Mouse (Mus musculus) heart, postnatal 0 days (tissue): ENCODE results near the gene Olfr718-ps1. TPM values are rescaled to one million over a fixed set of nuclear protein-coding genes. Genes with fewer than 3 reads are reported as not detected.
"Not testable (repeated sequence)": the region's sequence is repeated elsewhere in the genome, so short reads cannot be mapped to it uniquely, and the experiment has no call there.

Experiments
- ATAC-seq: fragments of 200-750 bp; cut with Nextera tagmentation; 2 replicates; pipeline ENCODE4 v1.8.0; 2017; ENCODE audit warnings: low read depth, moderate number of reproducible peaks, moderate library complexity; ENCODE audit not compliant: insufficient read depth
- DNase-seq: peaks from one replicate; pipeline ENCODE4 v3.0.0-alpha.2; 2016; ENCODE audit warnings: low spot score
- H3K27ac ChIP-seq: fragments of 300-500 bp; sonication (generic); 2 replicates; pipeline ENCODE4 v1.5.1; 2014; ENCODE audit warnings: low read depth, mild to moderate bottlenecking
- H3K27me3 ChIP-seq: fragments of 300-500 bp; sonication (generic); 2 replicates; pipeline ENCODE4 v1.6.1; 2014; ENCODE audit warnings: low read length, mixed read lengths; ENCODE audit not compliant: control insufficient read depth, insufficient read depth
- H3K36me3 ChIP-seq: fragments of 300-500 bp; sonication (generic); replicated peaks from 2 replicates; pipeline ENCODE4 v1.6.1; 2014; ENCODE audit warnings: low read length, mixed read lengths; ENCODE audit not compliant: control insufficient read depth, insufficient read depth
- H3K4me1 ChIP-seq: fragments of 300-500 bp; sonication (generic); 2 replicates; pipeline ENCODE4 v1.6.1; 2014; ENCODE audit warnings: antibody characterized with exemption; ENCODE audit not compliant: control insufficient read depth, insufficient read depth
- H3K4me2 ChIP-seq: fragments of 300-500 bp; sonication (generic); 2 replicates; pipeline ENCODE4 v1.6.1; 2014; ENCODE audit warnings: low read depth, mild to moderate bottlenecking, low read length, moderate library complexity
- H3K4me3 ChIP-seq: fragments of 300-500 bp; sonication (generic); 2 replicates; pipeline ENCODE4 v1.5.1; 2014; ENCODE audit warnings: low read depth, low read length
- H3K9ac ChIP-seq: fragments of 300-500 bp; sonication (generic); replicated peaks from 2 replicates; pipeline ENCODE4 v1.6.1; 2014; ENCODE audit warnings: low read depth, low read length, mixed read lengths
- H3K9me3 ChIP-seq: fragments of 300-500 bp; sonication (generic); replicated peaks from 2 replicates; pipeline ENCODE4 v1.6.1; 2016; ENCODE audit warnings: low read length; ENCODE audit not compliant: control insufficient read depth
- CTCF ChIP-seq: IDR thresholded peaks from 2 replicates; pipeline ENCODE4 v1.5.1; 2016; ENCODE audit warnings: antibody characterized with exemption, control low read depth, low read depth
- EP300 ChIP-seq: IDR thresholded peaks from 2 replicates; pipeline ENCODE4 v1.6.1; 2016; ENCODE audit warnings: antibody characterized with exemption, low read depth
- WGBS: fragments of 180-500 bp; shearing (Covaris S2); extraction: QIAGEN DNeasy Blood & Tissue Kit; methylation state at CpG from one replicate; pipeline ENCODE4 v1.1.7; 2014; 5-methylcytosine and 5-hydroxymethylcytosine counted together
- polyA plus RNA-seq: library from polyadenylated mRNA; unstranded; fragments of >200 nt; fragmentation: Nextera tagmentation; extraction: Ambion mirVana; gene quantifications from 2 replicates; pipeline ENCODE4 v1.2.1, GENCODE M21; 2015
- total RNA-seq: library from RNA; depleted of rRNA; stranded (reverse); fragments of >200 nt; gene quantifications from 2 replicates; pipeline ENCODE4 v1.2.3, GENCODE M21; 2014; ENCODE audit warnings: low replicate concordance; rRNA removed

Olfr718-ps1 gene
- not detected in 2 replicates for total RNA-seq
- polyA plus RNA-seq: 0.03 TPM in 1 of 2 replicates, not detected in the other

DNA sequence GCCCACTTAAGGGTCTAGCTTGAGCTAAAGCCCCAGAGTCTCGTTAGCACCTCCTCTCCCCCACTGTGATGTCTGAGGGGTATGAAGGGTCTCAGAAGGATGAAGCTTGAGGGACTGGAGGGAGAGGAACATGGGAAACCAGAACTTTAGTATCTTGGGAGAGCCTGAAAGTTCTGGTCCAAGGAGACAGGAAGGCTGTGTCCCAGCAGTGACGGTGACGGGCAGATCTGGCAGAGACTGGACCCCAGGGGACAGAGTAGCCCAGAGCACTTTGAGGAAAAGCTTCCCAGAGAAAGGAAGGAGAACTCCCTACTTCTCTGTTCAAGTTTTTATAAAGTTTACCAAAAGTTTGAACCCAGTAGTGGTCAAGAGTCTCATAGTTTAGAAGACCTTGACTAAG, at the start of gene Olfr718-ps1:
TSS of gene Olfr718-ps1 (minus strand) at position 101 of the 400 bp plus-strand sequence.
- WGBS: 48% methylated on average over 3 of the region's 3 CpGs
- DNase-seq: no peak

DNA sequence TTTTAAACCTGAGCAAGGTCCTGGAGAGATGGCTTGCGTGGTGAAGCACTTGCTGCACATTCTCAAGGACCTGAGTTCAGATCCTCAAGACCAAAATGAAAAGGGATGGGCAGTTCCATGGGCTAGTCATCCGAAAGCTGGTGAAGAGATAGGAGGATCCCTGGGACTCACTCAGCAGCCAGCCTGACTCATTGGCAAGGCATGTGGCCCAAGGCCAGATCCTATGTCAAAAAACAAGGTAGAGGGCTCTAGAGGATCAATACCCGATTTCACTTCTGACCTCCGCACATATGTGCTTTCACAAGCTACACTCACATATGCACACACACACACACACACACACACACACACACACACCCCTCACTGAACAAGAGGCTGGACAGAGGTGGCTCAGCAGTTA, 49.1 kb upstream of the Olfr718-ps1 start:
- 72% methylated on average over 4 of the region's 4 CpGs for WGBS
- DNase-seq: no peak
- TF ChIP-seq EP300 (no peak), CTCF (no peak)

More for the DNA sequence above, at the start of gene Olfr718-ps1:
- no peak for ATAC-seq
- TF ChIP-seq CTCF: no peak
- TF ChIP-seq EP300: no peak
- Histone ChIP-seq H3K9me3 (no peaks in the 10 kb centered on the region), H3K27me3 (no peaks in the 10 kb centered on the region), H3K27ac (no peak within 1 kb of the TSS), H3K36me3 (no peaks in the 10 kb centered on the region), H3K4me2 (no peak within 1 kb of the TSS), H3K9ac (no peak within 1 kb of the TSS), H3K4me1 (no peaks in the 10 kb centered on the region), H3K4me3 (no peak within 1 kb of the TSS)

DNA sequence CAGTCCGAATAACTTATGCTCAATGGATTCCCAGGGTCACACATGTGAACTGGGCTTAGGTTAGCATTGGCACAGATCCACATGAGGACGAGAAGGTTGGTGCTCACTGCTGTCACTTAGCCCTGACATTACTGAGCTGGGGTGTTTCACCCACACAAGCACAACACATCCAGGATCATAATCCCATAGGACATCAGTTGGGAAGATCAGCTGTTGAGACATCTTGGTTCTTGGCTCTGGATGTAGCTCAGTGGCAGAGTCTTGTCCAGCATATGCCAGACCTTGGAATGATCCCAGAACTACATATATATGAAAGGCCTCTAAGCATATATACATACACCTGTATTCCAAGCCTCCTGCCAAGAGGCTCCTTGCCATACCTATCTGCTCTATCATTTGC, 47.8 kb upstream of the Olfr718-ps1 start:
- Histone ChIP-seq H3K36me3 (no peaks in the 10 kb centered on the region), H3K9me3 (no peaks in the 10 kb centered on the region), H3K4me2 (no peak overlapping the region), H3K9ac (no peak overlapping the region), H3K4me1 (no peaks in the 10 kb centered on the region), H3K27ac (no peak overlapping the region), H3K27me3 (0 out of 2 replicates have a peak, but pooled peaks cover 5% of the 10 kb centered on the region), H3K4me3 (no peak overlapping the region)
- no peak for DNase-seq
- no peak for ATAC-seq
- WGBS: 57% methylated on average over 2 of the region's 2 CpGs
- TF ChIP-seq CTCF (no peak), EP300 (no peak)

More for the DNA sequence above, 49.1 kb upstream of the Olfr718-ps1 start:
- no peak for ATAC-seq
- Histone ChIP-seq H3K9me3 (no peaks in the 10 kb centered on the region), H3K27ac (no peak overlapping the region), H3K9ac (no peak overlapping the region), H3K4me1 (no peaks in the 10 kb centered on the region), H3K4me3 (no peak overlapping the region), H3K27me3 (0 out of 2 replicates have a peak, but pooled peaks cover 5% of the 10 kb centered on the region), H3K4me2 (no peak overlapping the region), H3K36me3 (no peaks in the 10 kb centered on the region)

DNA sequence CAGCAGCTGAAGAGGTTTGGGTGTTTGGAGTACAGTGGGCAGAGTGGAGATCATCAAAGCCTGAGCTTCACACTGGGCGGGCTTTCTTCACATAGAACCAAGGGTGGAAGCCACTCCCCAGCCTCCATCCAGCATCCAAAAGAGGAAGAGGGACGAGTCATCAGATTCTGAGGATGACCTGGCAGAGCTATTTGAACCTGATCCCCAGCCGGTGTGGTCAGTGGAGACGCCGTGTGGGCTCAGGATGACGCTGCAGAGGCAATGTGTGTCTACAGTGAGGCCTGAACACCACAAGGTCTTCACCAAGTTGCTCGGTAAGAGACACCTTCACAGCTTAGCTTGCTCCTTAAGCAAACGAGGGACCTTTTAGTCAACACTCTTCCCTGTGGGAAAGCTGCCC, 47.4 kb upstream of the Olfr718-ps1 start:
- not testable (repeated sequence) for H3K9me3 ChIP-seq, H3K27me3 ChIP-seq, H3K4me1 ChIP-seq, H3K9ac ChIP-seq, ATAC-seq, H3K4me2 ChIP-seq, H3K36me3 ChIP-seq, H3K4me3 ChIP-seq, DNase-seq, H3K27ac ChIP-seq
- WGBS: 51% methylated on average over 8 of the region's 8 CpGs

DNA sequence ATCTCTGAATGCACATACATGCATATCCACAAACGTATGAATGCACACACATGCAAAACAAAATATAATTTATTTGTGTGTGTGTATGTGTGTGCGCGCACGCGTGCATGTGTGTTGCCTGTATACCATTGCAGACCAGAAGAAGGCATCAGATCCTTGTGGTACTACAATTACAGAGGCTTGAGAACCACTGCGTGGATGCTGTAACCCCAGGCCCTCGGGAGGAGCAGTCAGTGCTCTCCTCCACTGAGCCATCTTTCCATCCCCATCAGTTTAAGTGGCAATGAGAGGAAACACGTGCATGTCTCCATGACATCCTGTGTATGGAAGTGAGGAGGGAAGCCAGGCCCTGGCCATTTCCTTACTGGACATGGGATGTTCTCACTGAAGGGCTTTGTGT, 45.4 kb upstream of the Olfr718-ps1 start:
- Histone ChIP-seq H3K4me1 (no peaks in the 10 kb centered on the region), H3K4me2 (no peak overlapping the region), H3K4me3 (no peak overlapping the region), H3K9me3 (no peaks in the 10 kb centered on the region), H3K27ac (no peak overlapping the region), H3K27me3 (0 out of 2 replicates have a peak, but pooled peaks cover 5% of the 10 kb centered on the region), H3K9ac (no peak overlapping the region), H3K36me3 (no peaks in the 10 kb centered on the region)
- ATAC-seq: no peak
- DNase-seq: no peak
- 82% methylated on average over 8 of the region's 8 CpGs for WGBS
- no peak for TF ChIP-seq EP300
- no peak for TF ChIP-seq CTCF

DNA sequence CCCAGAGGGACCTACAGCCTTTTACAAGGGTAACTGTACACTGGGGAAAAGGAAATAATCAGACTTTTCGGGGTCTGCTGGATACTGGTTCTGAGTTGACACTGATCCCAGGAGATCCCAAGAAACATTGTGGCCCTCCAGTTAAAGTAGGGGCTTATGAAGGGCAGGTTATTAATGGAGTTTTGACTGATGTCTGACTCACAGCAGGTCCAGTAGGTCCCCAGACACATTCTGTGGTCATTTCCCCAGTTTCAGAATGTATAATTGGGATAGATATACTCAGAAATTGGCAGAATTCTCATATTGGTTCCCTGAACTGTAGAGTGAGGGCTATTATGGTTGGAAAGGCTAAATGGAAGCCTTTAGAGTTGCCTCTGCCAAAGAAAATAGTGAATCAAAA, 40.6 kb upstream of the Olfr718-ps1 start:
- H3K9ac ChIP-seq, H3K4me3 ChIP-seq, H3K27ac ChIP-seq, H3K4me2 ChIP-seq, ATAC-seq, DNase-seq, H3K27me3 ChIP-seq, H3K4me1 ChIP-seq, H3K36me3 ChIP-seq, H3K9me3 ChIP-seq: not testable (repeated sequence)
- WGBS: no CpG with 5 or more reads among the region's 1 CpGs
